Mouse (Mus musculus) kidney, embryonic 15.5 days (tissue): ENCODE measurements around the gene Slc15a5. TPM values are rescaled to one million over a fixed set of nuclear protein-coding genes. Genes with fewer than 3 reads are reported as not detected.

Experiments
- ATAC-seq: fragments of 200-750 bp; cut with Nextera tagmentation; replicated peaks from 2 replicates; pipeline ENCODE4 v1.8.0; 2017; ENCODE audit warnings: moderate TSS enrichment; ENCODE audit not compliant: low FRiP score
- H3K27ac ChIP-seq: fragments of 300-500 bp; sonication (generic); 2 replicates; pipeline ENCODE4 v1.5.1; 2015; ENCODE audit warnings: mild to moderate bottlenecking, inconsistent platforms
- H3K27me3 ChIP-seq: fragments of 300-500 bp; sonication (generic); 2 replicates; pipeline ENCODE4 v1.6.1; 2015; ENCODE audit warnings: inconsistent platforms
- H3K36me3 ChIP-seq: fragments of 300-500 bp; sonication (generic); 2 replicates; pipeline ENCODE4 v1.6.1; 2015; ENCODE audit warnings: inconsistent platforms
- H3K4me1 ChIP-seq: fragments of 300-500 bp; sonication (generic); 2 replicates; pipeline ENCODE4 v1.6.1; 2015; ENCODE audit warnings: inconsistent platforms
- H3K4me2 ChIP-seq: fragments of 300-500 bp; sonication (generic); 2 replicates; pipeline ENCODE4 v1.6.1; 2015; ENCODE audit warnings: moderate library complexity, mild to moderate bottlenecking, inconsistent platforms
- H3K4me3 ChIP-seq: fragments of 300-500 bp; sonication (generic); replicated peaks from 2 replicates; pipeline ENCODE4 v1.5.1; 2015; ENCODE audit warnings: mild to moderate bottlenecking, inconsistent platforms
- H3K9ac ChIP-seq: fragments of 300-500 bp; sonication (generic); 2 replicates; pipeline ENCODE4 v1.6.1; 2015; ENCODE audit warnings: mild to moderate bottlenecking, inconsistent platforms
- H3K9me3 ChIP-seq: fragments of 300-500 bp; sonication (generic); replicated peaks from 2 replicates; pipeline ENCODE4 v1.6.1; 2016; ENCODE audit warnings: inconsistent platforms
- WGBS: fragments of 180-500 bp; shearing (Covaris S2); methylation state at CpG from one replicate; pipeline ENCODE4 v1.1.7; 2015; ENCODE audit warnings: mixed read lengths; 5-methylcytosine and 5-hydroxymethylcytosine counted together
- polyA plus RNA-seq: library from polyadenylated mRNA; unstranded; fragments of >200 nt; fragmentation: Nextera tagmentation; extraction: Ambion mirVana; gene quantifications from 2 replicates; pipeline ENCODE4 v1.2.1, GENCODE M21; 2015

Slc15a5 gene
- polyA plus RNA-seq, 1 experiment from 2014 or later = not detected

- H3K36me3 ChIP-seq = no peaks in the 10 kb centered on the region
- no peak overlapping the region for H3K27ac ChIP-seq
- no peaks in the 10 kb centered on the region for H3K4me1 ChIP-seq
- 89% methylated on average over 6 of the region's 6 CpGs for WGBS
- no peaks in the 10 kb centered on the region for H3K27me3 ChIP-seq
- H3K4me2 ChIP-seq = no peak overlapping the region
- no peak overlapping the region for H3K9ac ChIP-seq
- no peak overlapping the region for H3K4me3 ChIP-seq
- no peaks in the 10 kb centered on the region for H3K9me3 ChIP-seq
- ATAC-seq = no peak
Measured at GRCm38 (mm10) chr6:137985169-137985568, 94.5 kb downstream of the Slc15a5 start.

GRCm38 (mm10) chr6:137982195-137982737 lies 97.5 kb downstream of the Slc15a5 start:
- no peaks in the 10 kb centered on the region for H3K27me3 ChIP-seq
- H3K9me3 ChIP-seq = no peaks in the 10 kb centered on the region
- WGBS = 45% methylated on average over 19 of the region's 19 CpGs
- H3K9ac ChIP-seq = no peak overlapping the region
- H3K27ac ChIP-seq = no peak overlapping the region
- no peaks in the 10 kb centered on the region for H3K36me3 ChIP-seq
- peak; percentile 66; the same call in 1 of the 2 replicates for ATAC-seq
- no peak overlapping the region for H3K4me3 ChIP-seq
- no peaks in the 10 kb centered on the region for H3K4me1 ChIP-seq
- peak overlapping the region; percentile 27; the same call in 1 of the 2 replicates for H3K4me2 ChIP-seq

GRCm38 (mm10) chr6:137980905-137981696 lies 98.6 kb downstream of the Slc15a5 start:
- 70% methylated on average over 10 of the region's 10 CpGs for WGBS
- Histone ChIP-seq H3K4me3 (no peak overlapping the region), H3K27me3 (no peaks in the 10 kb centered on the region), H3K9me3 (no peaks in the 10 kb centered on the region), H3K27ac (no peak overlapping the region), H3K4me1 (no peaks in the 10 kb centered on the region), H3K4me2 (no peak overlapping the region), H3K36me3 (no peaks in the 10 kb centered on the region), H3K9ac (no peak overlapping the region)
- ATAC-seq = no peak

GRCm38 (mm10) chr6:137980413-137980812 lies 99.3 kb downstream of the Slc15a5 start:
- H3K27ac ChIP-seq = no peak overlapping the region
- no peaks in the 10 kb centered on the region for H3K9me3 ChIP-seq
- 72% methylated on average over 8 of the region's 8 CpGs for WGBS
- no peaks in the 10 kb centered on the region for H3K27me3 ChIP-seq
- no peaks in the 10 kb centered on the region for H3K4me1 ChIP-seq
- H3K9ac ChIP-seq = no peak overlapping the region
- no peaks in the 10 kb centered on the region for H3K36me3 ChIP-seq
- no peak for ATAC-seq
- H3K4me2 ChIP-seq = no peak overlapping the region
- no peak overlapping the region for H3K4me3 ChIP-seq

GRCm38 (mm10) chr6:137979802-137980201 lies 99.9 kb downstream of the Slc15a5 start:
- no peak overlapping the region for H3K27ac ChIP-seq
- H3K4me3 ChIP-seq = no peak overlapping the region
- no peak overlapping the region for H3K4me2 ChIP-seq
- WGBS = 81% methylated on average over 12 of the region's 12 CpGs
- ATAC-seq = no peak
- no peaks in the 10 kb centered on the region for H3K9me3 ChIP-seq
- no peaks in the 10 kb centered on the region for H3K27me3 ChIP-seq
- H3K36me3 ChIP-seq = no peaks in the 10 kb centered on the region
- no peaks in the 10 kb centered on the region for H3K4me1 ChIP-seq
- no peak overlapping the region for H3K9ac ChIP-seq

GRCm38 (mm10) chr6:137976021-137976420 lies 103.7 kb downstream of the Slc15a5 start:
- ATAC-seq = no peak
- H3K4me2 ChIP-seq = no peak overlapping the region
- WGBS = 93% methylated on average over 3 of the region's 3 CpGs

GRCm38 (mm10) chr6:137963703-137964102 lies 116.0 kb downstream of the Slc15a5 start:
- 51% methylated on average over 7 of the region's 7 CpGs for WGBS
- no peak for ATAC-seq
- no peak overlapping the region for H3K4me3 ChIP-seq
- no peak overlapping the region for H3K9ac ChIP-seq
- no peaks in the 10 kb centered on the region for H3K4me1 ChIP-seq
- no peaks in the 10 kb centered on the region for H3K36me3 ChIP-seq
- H3K9me3 ChIP-seq = no peaks in the 10 kb centered on the region
- H3K27ac ChIP-seq = no peak overlapping the region
- no peaks in the 10 kb centered on the region for H3K27me3 ChIP-seq
- no peak overlapping the region for H3K4me2 ChIP-seq

More at GRCm38 (mm10) chr6:137976021-137976420, 103.7 kb downstream of the Slc15a5 start:
- H3K9ac ChIP-seq = no peak overlapping the region
- H3K27me3 ChIP-seq = no peaks in the 10 kb centered on the region
- no peaks in the 10 kb centered on the region for H3K4me1 ChIP-seq
- no peak overlapping the region for H3K4me3 ChIP-seq
- no peak overlapping the region for H3K27ac ChIP-seq
- no peaks in the 10 kb centered on the region for H3K9me3 ChIP-seq
- H3K36me3 ChIP-seq = no peaks in the 10 kb centered on the region

GRCm38 (mm10) chr6:137962836-137963235 lies 116.9 kb downstream of the Slc15a5 start:
- no peak overlapping the region for H3K4me2 ChIP-seq
- H3K4me3 ChIP-seq = no peak overlapping the region
- H3K27ac ChIP-seq = no peak overlapping the region
- H3K27me3 ChIP-seq = no peaks in the 10 kb centered on the region
- H3K4me1 ChIP-seq = no peaks in the 10 kb centered on the region
- no peaks in the 10 kb centered on the region for H3K9me3 ChIP-seq
- no peak for ATAC-seq
- H3K9ac ChIP-seq = no peak overlapping the region
- 69% methylated on average over 4 of the region's 4 CpGs for WGBS
- H3K36me3 ChIP-seq = no peaks in the 10 kb centered on the region

GRCm38 (mm10) chr6:137960023-137960778 lies 119.5 kb downstream of the Slc15a5 start:
- Histone ChIP-seq H3K4me2 (no peak overlapping the region), H3K27me3 (no peaks in the 10 kb centered on the region), H3K9me3 (no peaks in the 10 kb centered on the region), H3K36me3 (no peaks in the 10 kb centered on the region), H3K4me1 (no peaks in the 10 kb centered on the region), H3K9ac (no peak overlapping the region), H3K4me3 (no peak overlapping the region), H3K27ac (no peak overlapping the region)
- WGBS = 90% methylated on average over 4 of the region's 4 CpGs
- ATAC-seq = no peak

GRCm38 (mm10) chr6:137957630-137958029 lies 122.1 kb downstream of the Slc15a5 start:
- no peaks in the 10 kb centered on the region for H3K27me3 ChIP-seq
- no peaks in the 10 kb centered on the region for H3K36me3 ChIP-seq
- H3K9ac ChIP-seq = no peak overlapping the region
- H3K27ac ChIP-seq = no peak overlapping the region
- no peaks in the 10 kb centered on the region for H3K9me3 ChIP-seq
- no peak for ATAC-seq
- H3K4me3 ChIP-seq = no peak overlapping the region
- no peaks in the 10 kb centered on the region for H3K4me1 ChIP-seq
- 87% methylated on average over 6 of the region's 6 CpGs for WGBS
- no peak overlapping the region for H3K4me2 ChIP-seq

- no peaks in the 10 kb centered on the region for H3K4me1 ChIP-seq
- no peaks in the 10 kb centered on the region for H3K36me3 ChIP-seq
- H3K9ac ChIP-seq = no peak overlapping the region
- H3K9me3 ChIP-seq = no peaks in the 10 kb centered on the region
- no peak overlapping the region for H3K4me3 ChIP-seq
- no peaks in the 10 kb centered on the region for H3K27me3 ChIP-seq
- WGBS = 57% methylated on average over 15 of the region's 17 CpGs
- no peak overlapping the region for H3K27ac ChIP-seq
- ATAC-seq = no peak
- no peak overlapping the region for H3K4me2 ChIP-seq
Measured at GRCm38 (mm10) chr6:137956783-137957429, 122.8 kb downstream of the Slc15a5 start.

GRCm38 (mm10) chr6:137946520-137946919 lies 133.2 kb downstream of the Slc15a5 start:
- Histone ChIP-seq H3K9me3 (no peaks in the 10 kb centered on the region), H3K36me3 (no peaks in the 10 kb centered on the region), H3K4me3 (no peak overlapping the region), H3K9ac (no peak overlapping the region), H3K4me1 (no peaks in the 10 kb centered on the region), H3K4me2 (no peak overlapping the region), H3K27ac (no peak overlapping the region), H3K27me3 (no peaks in the 10 kb centered on the region)
- WGBS = 77% methylated on average over 10 of the region's 10 CpGs
- ATAC-seq = no peak
